Mouse (Mus musculus) brain, adult 2 months (tissue): ENCODE results near the gene Agpat1.

Experiments
- DNase-seq: peaks from one replicate; pipeline ENCODE4 v3.0.0; 2011; ENCODE audit warnings: low read depth, low spot score

Agpat1 gene

DNA sequence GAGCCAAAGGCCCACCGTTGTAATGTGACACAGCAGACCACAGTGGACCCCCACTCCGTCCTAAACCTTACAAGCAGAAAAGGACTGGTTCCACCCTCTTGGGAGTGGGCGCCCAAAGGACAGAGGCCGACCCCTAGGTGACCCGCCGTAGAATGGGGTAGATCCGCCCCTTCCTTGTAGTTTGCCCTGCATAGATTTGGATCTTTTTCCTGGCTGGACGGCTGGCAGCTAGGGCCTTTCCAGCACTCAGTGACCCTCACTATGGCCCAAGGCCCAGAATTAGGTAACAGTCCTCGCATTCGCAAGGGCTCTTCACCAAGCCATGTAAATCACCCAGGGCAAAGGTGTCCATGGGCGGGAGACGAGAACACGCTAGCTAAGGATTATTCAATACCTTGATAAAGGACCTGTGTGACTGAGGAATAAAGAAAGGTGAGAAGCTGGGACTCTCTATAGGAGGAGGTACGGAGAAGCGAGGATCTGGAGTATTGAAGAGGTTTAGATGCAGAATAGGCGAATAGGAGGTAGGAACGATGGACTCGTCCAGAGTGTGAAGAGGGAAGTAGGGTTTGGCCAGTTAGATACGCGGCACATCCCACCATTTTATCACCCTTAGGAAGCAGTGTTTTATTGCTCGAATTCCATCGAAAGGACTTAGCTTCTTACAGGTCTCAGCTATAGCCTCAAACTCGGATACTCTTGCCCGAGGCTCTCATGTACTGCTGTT is 612 bp downstream of the Agpat1 start:
- DNase-seq = peak; percentile 43

DNA sequence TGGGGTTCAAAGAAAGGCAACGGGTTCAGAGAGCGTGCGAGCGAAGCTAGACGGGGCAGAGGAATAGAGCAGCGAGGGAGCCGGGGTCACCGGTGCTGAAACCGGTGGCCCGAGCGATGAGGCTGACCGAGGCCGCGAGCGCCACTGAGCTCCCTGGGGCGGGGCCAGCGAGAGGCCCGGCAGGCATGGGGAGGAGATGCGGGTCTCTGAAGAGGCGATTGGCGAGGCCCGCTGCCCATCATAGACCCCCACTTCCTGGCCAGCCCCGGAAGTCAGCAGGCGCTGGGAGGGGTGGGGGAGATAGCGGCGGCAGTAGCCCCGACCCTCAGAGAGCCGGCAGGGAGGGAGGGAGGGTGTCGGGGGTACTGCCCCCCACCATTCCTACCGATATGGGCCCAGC is 1.5 kb downstream of the Agpat1 start:
- peak; percentile 98 for DNase-seq

DNA sequence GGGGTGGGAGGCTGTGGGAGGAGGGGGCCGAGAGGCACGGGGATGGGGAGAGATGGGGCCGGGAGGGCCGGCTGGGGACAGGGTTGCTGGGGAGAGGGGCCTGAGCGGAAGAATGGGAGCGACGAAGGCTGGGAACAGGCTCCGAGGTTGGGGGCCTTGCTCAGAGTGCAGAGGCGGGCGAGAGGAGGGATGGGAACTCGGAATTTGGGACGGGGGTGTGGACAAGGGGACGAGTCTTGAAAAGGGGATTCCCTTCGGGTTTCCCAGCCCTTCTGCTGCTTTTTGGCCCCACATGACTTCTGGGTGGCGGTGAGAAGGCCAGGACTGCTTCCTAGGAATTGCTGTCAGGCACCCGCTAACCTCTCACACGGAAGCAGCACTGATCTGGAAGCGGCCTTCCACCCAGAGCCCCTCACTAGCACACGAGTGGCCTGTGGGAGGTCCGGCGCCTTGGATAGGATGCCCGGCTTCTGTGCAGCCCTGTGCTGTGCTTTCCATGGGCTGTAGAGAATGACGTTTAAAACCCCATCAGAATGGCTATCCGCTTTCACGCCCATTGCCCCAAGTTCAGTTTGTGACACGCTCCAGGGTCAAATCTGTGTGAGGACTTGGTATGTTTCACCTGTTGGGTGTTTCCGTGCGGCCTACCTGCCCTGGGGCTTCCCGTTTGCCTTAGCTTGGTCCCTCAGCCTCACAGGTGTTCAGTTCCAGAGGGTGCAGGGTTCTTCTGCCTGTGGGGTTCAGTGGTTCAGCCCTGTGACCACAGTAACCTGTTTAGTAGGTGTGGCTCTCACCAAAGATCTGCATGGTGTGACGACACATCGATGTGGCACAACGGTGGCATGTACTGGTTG is 2.4 kb downstream of the Agpat1 start:
- DNase-seq = peak; percentile 29

DNA sequence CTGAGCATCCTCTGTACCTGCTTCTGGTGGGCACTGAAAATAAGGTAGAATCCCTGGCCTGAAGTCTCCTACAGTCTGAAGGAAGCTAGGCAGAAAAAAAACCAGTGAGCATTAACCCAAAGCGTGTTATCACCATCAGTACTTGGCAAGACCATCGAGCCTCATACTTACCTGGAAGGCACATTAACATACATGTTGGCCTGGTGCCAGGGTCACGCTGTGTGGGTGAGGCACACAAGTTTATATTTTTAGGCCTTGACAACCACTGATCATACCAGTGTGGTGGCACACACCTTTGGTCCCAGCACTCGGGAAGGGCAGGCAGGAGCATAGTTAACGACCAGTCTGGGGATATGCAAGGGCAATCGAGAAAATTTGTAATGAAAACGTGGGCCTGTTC is 3.9 kb downstream of the Agpat1 start:
- DNase-seq = peak; percentile 16

GRCm38 (mm10) chr17:34611050-34611449 is 7.0 kb downstream of the Agpat1 start:
- no peak for DNase-seq

GRCm38 (mm10) chr17:34613054-34613645 is 9.1 kb downstream of the Agpat1 start:
- no peak for DNase-seq

GRCm38 (mm10) chr17:34613830-34614229 is 9.8 kb downstream of the Agpat1 start:
- DNase-seq = peak; percentile 68

DNA sequence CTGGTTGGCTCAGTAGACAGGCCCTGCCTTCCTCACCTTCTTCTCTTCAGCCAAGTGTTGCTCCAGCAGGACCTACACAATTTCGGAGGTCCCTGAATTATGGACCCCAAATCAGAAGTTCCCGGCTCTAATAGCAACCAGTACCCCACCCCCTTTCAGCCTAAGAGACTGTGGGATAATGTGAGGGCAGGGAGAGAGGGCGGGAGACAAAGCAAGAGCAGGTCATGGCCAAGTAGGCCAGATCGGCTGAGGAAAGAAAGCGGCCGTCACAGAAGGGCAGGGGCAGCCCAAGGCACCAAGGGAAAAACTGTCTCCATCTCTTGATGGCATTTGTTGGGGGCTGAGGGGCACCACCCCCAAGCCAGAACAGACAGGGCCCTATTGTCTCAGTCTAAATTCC is 11.8 kb downstream of the Agpat1 start, which contains the start of gene Egfl8:
Egfl8 (minus strand) TSS at position 101 of the 400 bp plus-strand sequence.
- DNase-seq = no peak

DNA sequence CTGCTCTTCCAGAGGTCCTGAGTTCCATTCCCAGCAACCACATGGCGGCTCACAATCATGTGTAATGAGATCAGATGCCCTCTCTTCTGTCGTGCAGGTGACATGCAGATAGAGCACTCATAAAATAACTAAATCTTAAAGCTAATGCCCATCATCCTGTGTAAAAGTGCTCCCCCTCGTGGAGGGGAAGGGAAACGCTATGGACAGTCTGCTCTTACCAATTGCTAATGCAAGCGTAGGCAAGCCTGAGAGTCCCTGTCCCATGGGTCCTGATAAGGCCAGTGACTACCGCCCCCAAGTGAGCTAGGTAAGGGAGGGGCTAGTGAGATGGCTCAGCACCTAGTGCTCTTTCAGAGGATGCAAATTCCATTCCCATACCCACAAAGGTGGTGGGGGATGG is 14.9 kb downstream of the Agpat1 start:
- DNase-seq = peak; percentile 80

GRCm38 (mm10) chr17:34621006-34621405 is 16.9 kb downstream of the Agpat1 start:
- no peak for DNase-seq

DNA sequence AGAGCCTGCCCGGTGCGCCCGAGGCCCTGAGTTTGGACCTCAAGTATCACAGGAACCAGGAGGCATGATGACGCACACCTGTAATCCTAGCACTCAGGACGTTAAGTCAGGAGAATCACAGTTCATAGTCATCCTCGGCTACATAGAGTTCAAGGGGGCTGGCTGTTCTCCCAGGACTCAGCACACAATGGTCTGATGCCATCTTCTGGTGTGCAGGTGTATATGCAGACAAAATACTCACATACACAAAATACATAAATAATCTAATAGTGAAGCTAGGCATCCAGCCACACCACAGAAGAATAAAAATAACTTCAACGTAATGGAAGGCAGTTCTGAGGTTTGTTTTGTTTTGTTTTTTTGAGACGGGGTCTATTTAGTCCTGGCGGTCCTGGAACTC is 19.1 kb downstream of the Agpat1 start:
- DNase-seq = no peak

DNA sequence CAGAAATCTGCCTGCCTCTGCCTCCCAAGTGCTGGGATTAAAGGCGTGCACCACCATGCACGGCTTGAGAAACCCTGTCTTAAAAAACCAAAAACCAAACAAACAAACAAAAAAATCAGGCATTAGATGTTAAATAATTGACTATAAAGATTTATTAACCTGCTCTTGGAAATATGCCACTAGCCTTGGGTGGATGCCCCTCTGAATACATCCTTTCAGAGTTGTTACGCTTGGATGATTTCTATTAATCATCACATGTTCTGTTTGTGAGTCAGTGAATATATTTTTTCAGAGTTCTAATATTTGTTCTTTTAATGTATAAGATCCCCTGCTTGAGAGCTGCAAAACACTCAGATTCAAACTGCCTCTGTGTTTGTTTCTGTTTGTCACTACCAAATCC is 20.9 kb downstream of the Agpat1 start:
- no peak for DNase-seq

DNA sequence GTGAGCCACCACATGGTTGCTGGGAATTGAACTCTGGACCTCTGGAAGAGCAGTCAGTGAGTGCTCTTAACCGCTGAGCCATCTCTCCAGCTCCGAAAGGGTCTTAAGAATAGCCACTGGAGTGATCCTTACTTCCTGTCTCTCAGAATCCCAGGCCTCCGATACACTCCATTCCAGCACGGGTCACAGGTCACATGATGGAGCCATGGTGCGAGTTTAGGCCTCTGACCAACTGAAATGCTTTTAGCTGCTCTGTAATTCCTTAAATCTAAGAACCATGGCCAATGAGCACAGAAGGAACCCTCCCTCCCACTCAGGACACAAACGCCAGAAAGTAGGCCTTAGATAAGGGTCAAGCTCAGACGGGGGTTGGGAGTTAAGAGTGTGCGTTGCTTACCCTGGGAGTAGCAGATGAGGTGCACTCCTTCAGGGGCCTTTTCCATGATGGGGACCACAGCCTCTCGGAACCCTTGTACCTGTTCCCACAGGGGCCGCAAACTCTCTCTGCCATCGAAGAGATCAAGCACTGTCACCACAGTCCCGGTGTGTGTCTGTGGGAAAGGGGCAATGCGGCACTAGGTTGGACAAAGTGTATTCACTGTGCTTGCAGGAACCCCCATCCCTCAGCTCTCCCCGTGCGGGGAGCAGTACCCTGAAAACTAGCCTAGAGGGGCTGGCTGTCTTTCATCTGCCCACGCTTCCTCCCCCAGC is 22.2 kb downstream of the Agpat1 start:
- no peak for DNase-seq

GRCm38 (mm10) chr17:34626773-34627092 is 22.7 kb downstream of the Agpat1 start:
- peak; percentile 64 for DNase-seq

DNA sequence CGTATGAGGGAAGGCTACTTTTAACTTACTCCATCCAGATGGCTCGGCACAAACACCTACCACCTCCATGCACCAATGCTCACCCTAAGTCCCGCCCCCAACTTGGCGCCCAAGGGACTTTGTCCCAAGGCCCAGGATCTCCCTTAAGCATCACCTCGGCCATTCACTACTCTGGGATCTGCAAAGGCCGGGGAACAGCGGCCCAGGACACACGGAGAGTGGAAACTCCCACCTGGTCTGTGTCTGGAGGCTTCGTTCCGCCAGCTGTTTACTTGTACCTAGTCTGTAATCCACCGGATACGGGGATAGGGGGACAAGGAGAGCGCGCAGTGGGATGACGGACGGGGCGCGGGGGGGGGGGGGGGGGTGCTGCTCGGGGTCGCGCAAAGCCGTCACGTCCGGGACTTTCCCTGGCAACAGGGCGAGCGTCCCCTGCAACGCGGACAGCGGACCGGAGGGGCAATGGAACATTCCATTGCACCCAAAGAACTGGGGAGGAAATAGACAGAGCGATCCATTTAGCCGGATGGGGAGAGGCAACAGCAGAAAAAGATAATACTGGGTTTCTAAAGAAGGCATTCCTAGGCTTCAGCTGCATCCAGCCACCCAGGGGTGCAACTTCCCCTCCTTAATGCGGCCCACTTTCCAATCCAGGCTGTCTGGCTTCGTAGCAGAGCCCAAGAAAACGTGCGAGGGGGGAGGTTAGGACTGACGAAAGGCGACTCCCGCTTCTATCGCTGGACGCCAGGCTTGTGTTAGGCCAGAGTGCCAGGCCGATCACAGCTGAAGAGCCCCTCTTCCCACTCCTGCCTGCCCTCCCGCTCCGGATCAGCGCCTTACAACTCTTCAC is 23.3 kb downstream of the Agpat1 start:
- peak; percentile 98 for DNase-seq

- peak; percentile 72 for DNase-seq
Measured at GRCm38 (mm10) chr17:34627943-34628643, 24.0 kb downstream of the Agpat1 start, which contains the start of gene Ppt2. Gene Ppt2 (minus strand): TSS chr17:34628510.

GRCm38 (mm10) chr17:34628644-34628967 is 24.5 kb downstream of the Agpat1 start:
- DNase-seq = peak; percentile 56

DNA sequence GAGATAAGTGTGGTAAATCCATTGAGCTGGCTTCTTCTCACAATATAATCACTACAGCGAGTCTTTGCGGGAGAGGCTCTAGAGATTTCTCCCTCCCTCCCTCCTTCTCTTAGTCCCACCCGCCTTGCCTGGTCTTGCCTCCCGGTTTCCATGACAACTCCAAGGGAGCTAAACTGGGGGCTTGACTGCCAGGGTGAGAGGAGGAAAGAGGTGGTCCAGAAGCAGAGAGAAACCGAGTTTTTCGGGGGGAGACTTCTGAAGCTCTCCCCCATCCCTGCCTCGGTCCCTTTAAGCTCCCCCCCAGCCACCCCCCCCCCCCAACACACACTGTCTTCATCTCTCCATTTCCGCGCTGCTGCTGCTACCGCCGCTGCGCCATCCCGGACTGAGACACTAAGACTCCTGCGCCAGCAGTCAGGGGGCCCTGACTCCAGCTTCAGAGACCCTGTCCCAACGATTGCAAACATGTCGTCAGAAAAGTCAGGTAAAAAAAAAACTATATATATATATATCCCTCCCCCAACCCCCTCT is 25.2 kb downstream of the Agpat1 start, which contains the start of gene Prrt1:
Prrt1 (plus strand) TSS at position 313 of the 531 bp plus-strand sequence.
- peak; percentile 95 for DNase-seq

DNA sequence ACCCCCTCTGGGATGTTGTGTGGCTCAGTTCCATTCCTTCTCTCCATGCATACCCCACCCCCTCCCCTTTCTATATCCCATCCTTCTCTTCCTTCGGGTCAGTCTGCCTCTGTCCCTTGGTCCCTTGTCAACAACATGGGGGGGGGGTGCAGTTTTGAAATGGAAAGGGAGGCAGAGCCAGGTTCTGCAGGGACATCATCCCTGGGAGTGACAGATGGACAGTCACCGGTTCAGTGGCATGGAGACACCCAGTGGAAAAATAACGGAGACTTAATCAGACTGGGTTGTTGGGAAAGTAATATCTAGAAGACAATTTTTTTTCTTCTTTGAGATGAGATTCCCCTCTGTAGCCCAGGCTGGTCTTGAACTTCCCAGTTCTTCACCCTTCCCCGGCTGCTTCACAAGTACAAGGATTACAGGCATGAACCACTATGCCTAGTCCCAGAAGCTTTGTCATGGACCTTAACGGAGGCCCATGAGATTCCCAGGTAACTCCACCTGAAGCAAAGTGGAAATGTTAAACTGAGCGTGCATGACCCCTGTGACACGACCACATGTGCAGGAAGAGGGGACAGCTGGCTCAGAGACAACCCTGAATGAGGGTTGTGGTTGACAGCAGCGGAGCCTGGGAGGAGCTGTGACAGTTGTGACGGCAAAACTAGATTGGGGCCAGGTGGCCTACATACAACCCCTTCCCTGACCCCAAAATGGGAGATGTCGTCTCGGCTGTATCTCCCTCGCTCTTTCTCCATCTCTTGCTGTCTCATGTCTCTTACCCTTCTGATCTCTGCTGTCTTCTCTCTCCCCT is 25.9 kb downstream of the Agpat1 start:
- peak; percentile 92 for DNase-seq
